Mouse (Mus musculus) gastrocnemius, postnatal 36 days (tissue): ENCODE data around the gene Camk2n1. TPM values are rescaled to one million over a fixed set of nuclear protein-coding genes. Genes with fewer than 3 reads are reported as not detected.

Experiments used
- DNase-seq, 2 experiments: peaks; one replicate each; pipeline ENCODE4 v3.0.0; 2022
- intact Hi-C: fragments of 180-260 bp; cut with DNase I; formaldehyde crosslinking; loops from one replicate; pipeline ENCODE4 v1.15.1; 2025
- total RNA-seq, 2 experiments: library from RNA; stranded (reverse); gene quantifications; 2 replicates each; pipeline ENCODE4 v1.2.3; 2021

Camk2n1 gene
- total RNA-seq, 2 experiments from 2014 or later, result 3.4 to 3.9 TPM

DNA sequence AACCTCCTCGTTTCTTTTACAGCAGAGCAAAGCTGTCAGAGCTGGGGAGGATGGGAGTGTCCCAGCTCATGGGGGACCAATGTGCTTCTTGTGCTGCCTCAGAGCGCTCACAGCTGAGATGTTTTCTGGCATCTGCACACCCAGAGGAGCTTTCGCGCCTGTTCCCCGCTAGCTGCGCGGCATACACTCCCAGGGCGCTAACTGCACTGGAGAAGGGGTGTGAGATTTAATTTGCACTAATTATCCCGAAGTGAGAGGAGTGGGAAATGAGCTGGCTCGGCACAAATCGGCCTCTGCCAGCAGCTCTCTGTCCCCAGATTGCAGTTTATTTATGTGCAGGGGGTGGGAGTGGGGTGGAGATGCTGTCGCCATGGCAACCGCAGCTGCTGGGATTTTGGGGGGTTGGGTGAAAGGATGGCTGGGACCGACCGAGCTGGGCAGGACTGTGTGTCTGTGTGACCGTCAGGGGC lies 50.6 kb downstream of the Camk2n1 start:
- DNase-seq, result no peak
- intact Hi-C loops, result loop anchor here (5.0 kb wide), 1 partner anchor 58 kb away; no protein-coding TSS in a partner anchor

DNA sequence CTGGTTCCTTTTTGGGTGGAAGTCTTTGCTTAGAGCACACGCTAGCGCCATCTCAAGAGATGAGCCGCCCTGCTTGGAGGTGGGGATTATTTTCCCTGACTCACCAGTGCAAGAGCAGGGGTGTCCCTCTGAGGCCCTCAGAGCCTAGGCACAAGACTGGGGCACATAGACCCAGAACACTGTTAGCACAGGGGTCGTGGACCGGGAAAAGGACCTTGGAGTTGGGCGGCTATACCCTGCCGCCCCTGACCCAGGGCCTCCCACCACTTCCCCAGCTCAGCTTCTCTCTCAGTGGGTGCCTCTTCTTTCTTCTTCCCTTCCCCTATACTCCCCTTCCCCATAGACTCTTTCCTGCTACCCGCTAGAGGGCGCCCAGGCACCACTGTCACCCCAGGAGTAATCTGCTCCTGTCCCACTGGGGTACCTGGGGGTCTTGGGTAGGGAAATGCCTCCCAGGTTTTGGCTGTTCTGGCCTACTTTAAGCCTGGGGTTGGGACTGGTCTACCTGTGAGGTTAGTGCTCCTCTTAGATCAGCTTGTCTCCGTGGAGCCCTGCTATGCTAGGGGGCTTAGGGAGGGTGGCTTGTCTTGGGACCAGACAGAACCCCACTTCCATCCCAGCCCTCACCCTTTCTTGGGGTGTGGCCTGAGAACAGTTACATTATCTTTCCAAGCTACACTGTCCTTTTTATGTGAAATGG lies 51.2 kb downstream of the Camk2n1 start:
- DNase-seq, result peak in 1 of 2 experiments; percentile 23

DNA sequence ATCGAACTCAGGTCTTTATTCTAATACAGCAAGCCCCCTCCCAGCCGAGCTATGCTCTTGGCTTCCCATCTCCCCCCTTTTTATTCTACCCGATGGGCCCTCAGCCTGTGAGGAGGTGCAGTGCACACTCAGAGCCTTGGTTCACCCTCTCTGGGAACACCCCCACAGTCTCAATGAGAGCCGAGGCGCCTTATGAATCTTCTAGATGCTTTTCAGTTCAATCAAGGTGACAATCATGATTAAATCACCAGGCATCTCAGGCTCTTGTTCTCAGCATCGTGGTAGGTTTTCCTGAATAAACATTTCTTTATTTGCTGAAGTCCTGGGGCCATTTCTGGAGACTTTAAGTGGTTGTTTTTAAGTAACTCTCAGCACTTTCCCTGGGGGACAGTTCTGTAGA lies 53.8 kb downstream of the Camk2n1 start:
- DNase-seq, result no peak
- intact Hi-C loops, result loop anchor here (5.0 kb wide), 1 partner anchor 54 kb away; no protein-coding TSS in a partner anchor

More for the DNA sequence above, 51.2 kb downstream of the Camk2n1 start:
- intact Hi-C loops, result loop anchor here (5.0 kb wide), 1 partner anchor 57 kb away; no protein-coding TSS in a partner anchor

Other genes starting within 250 kb of the Camk2n1 start
- 10 to 100 TPM; 46.7 to 52.0 TPM for gene Hp1bp3, start 238.0 kb upstream of the Camk2n1 start, total RNA-seq
- under 1 TPM; 0.08 to 0.12 TPM for gene Sh2d5, start 203.9 kb upstream of the Camk2n1 start, total RNA-seq
- not detected for gene Kif17, start 203.9 kb upstream of the Camk2n1 start, total RNA-seq
- gene Ddost, start 149.6 kb upstream of the Camk2n1 start, total RNA-seq, result 10 to 100 TPM; 31.3 to 31.8 TPM
- 100 to 1,000 TPM; 452 to 656 TPM for gene Pink1, start 128.0 kb upstream of the Camk2n1 start, total RNA-seq
- under 1 TPM in 1 of 2 experiments, not detected in 1; 0.62 TPM for gene Cda, start 86.3 kb upstream of the Camk2n1 start, total RNA-seq
- not detected for gene Fam43b, start 57.8 kb upstream of the Camk2n1 start, total RNA-seq
- 10 to 100 TPM; 34.1 to 34.9 TPM for gene Mul1, start 19.6 kb upstream of the Camk2n1 start, total RNA-seq
- gene Vwa5b1, start 181.6 kb downstream of the Camk2n1 start, total RNA-seq, result not detected